Mouse (Mus musculus) right cerebral cortex, adult 2 months (tissue): Measurements from ENCODE around the gene Maml2.

Source experiments
- DNase-seq, 2 experiments: peaks; one replicate each; pipeline ENCODE4 v3.0.0; 2021 to 2022; ENCODE audit warnings: low spot score in 2 of 2

Maml2 gene

GRCm38 (mm10) chr9:13533076-13533707 is 235.4 kb downstream of the Maml2 start:
- no peak for DNase-seq

- no peak for DNase-seq
Measured at GRCm38 (mm10) chr9:13535803-13536202, 238.0 kb downstream of the Maml2 start.

- DNase-seq: no peak
Measured at GRCm38 (mm10) chr9:13536419-13537261, 238.9 kb downstream of the Maml2 start.

- no peak for DNase-seq
Measured at GRCm38 (mm10) chr9:13538200-13538599, 240.4 kb downstream of the Maml2 start.

GRCm38 (mm10) chr9:13539535-13539934 is 241.8 kb downstream of the Maml2 start:
- no peak for DNase-seq

GRCm38 (mm10) chr9:13540227-13540626 is 242.5 kb downstream of the Maml2 start:
- DNase-seq: no peak

- no peak for DNase-seq
Measured at GRCm38 (mm10) chr9:13540781-13541180, 243.0 kb downstream of the Maml2 start.

GRCm38 (mm10) chr9:13543167-13543566 is 245.4 kb downstream of the Maml2 start:
- DNase-seq: peak; percentile 17 to 18

- DNase-seq: no peak
Measured at GRCm38 (mm10) chr9:13544133-13544532, 246.4 kb downstream of the Maml2 start.

GRCm38 (mm10) chr9:13545726-13546125 is 248.0 kb downstream of the Maml2 start:
- DNase-seq: no peak

GRCm38 (mm10) chr9:13549911-13550310 is 252.2 kb downstream of the Maml2 start:
- no peak for DNase-seq

- no peak for DNase-seq
Measured at GRCm38 (mm10) chr9:13552380-13553052, 254.8 kb downstream of the Maml2 start.

- no peak for DNase-seq
Measured at GRCm38 (mm10) chr9:13554773-13555172, 257.0 kb downstream of the Maml2 start.

GRCm38 (mm10) chr9:13555973-13556481 is 258.3 kb downstream of the Maml2 start:
- DNase-seq: no peak

- no peak for DNase-seq
Measured at GRCm38 (mm10) chr9:13556696-13557095, 258.9 kb downstream of the Maml2 start.

- no peak for DNase-seq
Measured at GRCm38 (mm10) chr9:13558811-13559372, 261.1 kb downstream of the Maml2 start.

GRCm38 (mm10) chr9:13560651-13561050 is 262.9 kb downstream of the Maml2 start:
- no peak for DNase-seq

GRCm38 (mm10) chr9:13561335-13561734 is 263.6 kb downstream of the Maml2 start:
- no peak for DNase-seq

- DNase-seq: peak; percentile 44 to 62
Measured at GRCm38 (mm10) chr9:13563475-13564414, 266.0 kb downstream of the Maml2 start.

- no peak for DNase-seq
Measured at GRCm38 (mm10) chr9:13565343-13566019, 267.7 kb downstream of the Maml2 start.
